Mouse (Mus musculus) small intestine, adult 2 months (tissue): Measurements from ENCODE around the gene Meox1.

Source experiments
- CTCF ChIP-seq: fragments of 200-500 bp; IDR thresholded peaks from 2 replicates; pipeline ENCODE4 v1.5.1; 2012; ENCODE audit warnings: low read depth, mild to moderate bottlenecking, control low read depth, inconsistent platforms, low read length, moderate library complexity, mixed read lengths; ENCODE audit not compliant: insufficient replicate concordance, insufficient read length; ENCODE audit errors: extremely low read depth
- POLR2A ChIP-seq: fragments of 200-500 bp; IDR thresholded peaks from 2 replicates; pipeline ENCODE4 v1.6.1; 2012; ENCODE audit warnings: low read depth, mild to moderate bottlenecking, control low read depth, inconsistent platforms, low read length, moderate library complexity

DNA sequence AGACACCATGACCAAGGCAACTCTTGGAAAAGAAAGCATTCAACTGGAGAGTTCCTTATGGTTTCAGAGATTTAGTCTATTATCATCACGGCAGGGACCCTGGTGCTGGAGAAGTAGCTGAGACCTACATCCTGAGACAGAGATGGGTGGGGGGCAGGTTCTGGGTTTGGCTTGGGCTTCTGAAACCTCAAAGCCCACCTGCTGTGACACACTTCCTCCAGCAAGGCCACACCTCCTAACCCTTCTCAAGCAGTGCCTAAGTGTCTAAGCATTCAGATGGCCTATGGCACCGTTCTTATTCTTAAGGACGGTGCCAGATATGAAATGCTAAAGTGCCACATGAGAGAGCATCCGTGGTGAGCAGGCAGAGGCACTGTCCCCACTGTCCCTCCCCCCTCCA, 4.2 kb upstream of the Meox1 start:
- TF ChIP-seq CTCF (no peak), POLR2A (no peak)
